Mouse (Mus musculus): ENCODE data around the gene Lrrc7.

Gene Lrrc7

DNA sequence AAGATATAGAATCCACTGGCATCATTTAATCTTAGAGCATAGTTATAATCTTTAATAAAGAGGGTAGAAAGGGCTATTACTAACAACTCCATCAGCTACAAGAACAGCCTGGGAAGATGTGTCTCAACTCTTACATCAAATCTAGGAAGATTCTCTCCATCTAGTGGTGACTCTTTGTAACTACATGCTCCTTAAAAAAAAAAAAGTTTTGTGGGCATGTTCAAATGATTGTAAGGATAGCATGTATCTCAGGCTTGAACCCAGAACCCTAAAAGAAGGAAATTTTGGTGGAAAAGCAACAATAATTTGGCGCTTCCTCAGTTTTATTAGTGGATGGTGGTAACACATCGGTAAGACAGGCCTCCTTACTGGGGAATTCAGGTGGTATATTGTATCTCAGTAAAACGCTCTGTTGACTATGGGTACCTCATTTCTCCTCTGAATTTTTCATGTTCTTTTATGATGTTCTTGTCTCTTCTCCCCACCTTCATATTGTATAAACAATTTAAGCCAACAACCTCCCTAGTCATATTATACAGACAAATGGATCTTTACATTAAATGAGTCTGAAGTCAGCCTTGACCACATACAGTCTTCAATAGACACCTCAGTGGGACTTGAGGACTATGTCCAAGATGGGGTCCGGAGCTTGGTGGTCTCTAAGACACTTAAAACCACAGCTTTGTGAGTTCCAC, 485.2 kb downstream of the Lrrc7 start:
- no peak for DNase-seq (ENCODE audit: extremely low read depth, low read depth, low spot score)

DNA sequence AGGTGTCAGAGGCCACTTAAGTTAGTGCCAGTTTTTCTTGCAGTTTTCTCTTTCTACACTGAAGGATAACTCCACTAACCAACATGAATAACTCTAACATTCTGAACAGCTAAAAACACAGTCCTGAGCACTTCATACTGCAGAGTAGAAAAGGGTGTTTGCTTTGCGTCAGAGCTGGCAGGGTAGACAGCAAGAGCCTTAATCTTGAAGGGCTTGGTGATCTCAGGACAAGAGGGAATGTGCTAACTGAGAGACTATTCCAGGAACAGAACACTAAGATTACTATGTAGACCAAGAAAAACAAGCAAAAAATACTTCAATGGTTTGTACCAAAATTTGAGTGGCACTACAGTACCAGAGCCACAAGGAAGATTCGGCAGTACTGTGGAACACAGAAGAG, 487.0 kb downstream of the Lrrc7 start:
- DNase-seq (ENCODE audit: extremely low read depth, low read depth, low spot score), result no peak

DNA sequence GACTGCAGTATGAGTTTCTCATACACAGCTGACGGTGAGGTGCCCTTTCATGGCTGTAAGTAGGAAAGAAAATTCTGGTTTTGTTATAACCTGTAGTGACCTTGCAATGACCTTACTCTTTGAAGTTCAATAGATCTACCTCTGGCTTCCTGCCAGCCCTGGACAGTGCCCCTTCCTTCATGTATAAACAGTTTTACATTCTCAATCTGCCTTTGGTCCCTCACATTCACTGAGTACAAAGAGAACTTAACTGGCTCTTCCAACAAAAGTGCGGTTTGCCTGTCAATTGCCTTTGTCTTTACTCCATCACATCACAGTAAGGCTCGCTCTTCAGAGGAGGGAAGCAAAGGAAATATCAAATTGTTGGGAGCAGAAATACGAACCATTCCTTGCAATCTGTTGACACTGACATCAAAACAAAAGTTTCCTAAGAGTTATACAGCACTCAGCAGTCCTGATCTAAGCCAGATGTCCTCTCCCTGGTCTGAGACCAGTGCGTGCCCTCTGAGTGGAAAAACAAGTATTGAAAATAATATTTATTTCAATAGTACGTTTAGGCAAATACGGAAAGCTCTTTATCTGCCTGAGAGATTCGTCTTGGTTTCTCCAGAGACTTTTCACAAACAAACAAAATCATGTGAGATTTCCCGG, 493.3 kb downstream of the Lrrc7 start:
- no peak for DNase-seq (ENCODE audit: extremely low read depth, low read depth, low spot score)

DNA sequence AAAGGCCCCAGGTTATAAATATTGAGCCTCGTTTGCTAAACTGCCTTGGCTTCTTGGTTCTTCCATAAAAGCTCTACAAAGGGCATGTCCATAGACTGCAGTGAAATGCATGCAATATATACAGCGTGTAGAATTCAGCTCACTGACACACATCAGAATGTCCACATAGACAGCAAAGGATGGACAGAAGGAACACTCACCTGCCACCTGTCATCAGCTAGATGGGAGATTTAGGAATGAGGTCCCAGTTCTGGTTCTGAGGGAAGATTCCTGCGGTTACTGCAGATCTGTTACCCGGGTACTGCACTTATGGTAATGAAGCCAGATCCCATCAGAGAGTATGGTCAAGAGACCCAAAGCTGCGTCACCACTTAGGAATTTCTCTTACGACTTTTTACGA, 494.1 kb downstream of the Lrrc7 start:
- DNase-seq (ENCODE audit: extremely low read depth, low read depth, low spot score), result no peak

DNA sequence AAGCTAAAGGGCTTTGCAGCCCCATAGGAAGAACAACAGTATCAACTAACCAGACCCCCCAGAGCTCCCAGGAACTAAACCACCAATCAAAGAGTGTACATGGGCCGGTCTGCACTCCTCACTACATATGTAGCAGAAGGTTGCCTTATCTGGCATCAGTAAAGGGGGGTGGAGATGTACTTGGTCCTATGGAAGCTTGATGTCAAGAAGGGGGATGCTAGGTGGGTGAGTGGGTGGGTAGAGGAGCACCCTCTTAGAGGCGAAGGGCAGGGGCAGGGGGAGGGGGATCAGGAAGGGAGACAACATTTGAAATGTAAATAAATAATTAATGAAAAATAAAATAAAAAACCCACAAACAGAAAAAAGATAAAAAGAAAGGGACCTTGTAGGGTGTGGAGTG, 496.8 kb downstream of the Lrrc7 start:
- no peak for DNase-seq (ENCODE audit: extremely low read depth, low read depth, low spot score)

DNA sequence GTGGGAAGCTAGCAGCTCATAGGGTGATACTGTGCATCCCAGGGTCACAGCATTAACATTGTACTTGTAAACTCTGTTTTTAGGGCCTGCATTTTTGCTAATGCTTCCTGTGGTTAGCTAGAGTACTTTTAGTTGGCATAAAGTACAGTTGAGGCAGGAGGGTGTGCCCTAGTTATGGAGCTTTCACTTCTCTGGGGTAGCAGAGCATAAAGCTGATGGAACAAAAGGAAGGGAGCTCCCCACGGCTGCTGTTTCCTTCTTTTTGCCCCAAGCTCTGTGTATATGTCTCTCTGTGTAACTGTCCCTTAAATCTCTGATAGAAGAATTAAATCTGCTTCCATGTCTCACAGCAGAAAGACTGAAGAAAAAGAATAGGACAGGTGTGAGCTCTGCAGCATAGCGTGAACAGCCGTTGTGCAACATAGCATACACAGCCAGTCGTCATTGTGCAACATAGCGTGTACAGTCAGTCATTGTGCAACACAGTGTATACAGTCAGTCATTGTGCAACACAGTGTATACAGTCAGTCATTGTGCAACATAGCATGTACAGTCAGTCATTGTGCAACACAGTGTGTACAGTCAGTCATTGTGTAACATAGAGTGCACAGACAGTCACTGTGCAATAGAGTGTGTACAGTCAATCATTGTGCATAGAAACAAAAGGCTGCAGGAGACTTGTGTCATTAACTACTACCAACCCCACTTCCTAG, 500.1 kb downstream of the Lrrc7 start:
- DNase-seq (ENCODE audit: extremely low read depth, low read depth, low spot score), result peak; percentile 19

DNA sequence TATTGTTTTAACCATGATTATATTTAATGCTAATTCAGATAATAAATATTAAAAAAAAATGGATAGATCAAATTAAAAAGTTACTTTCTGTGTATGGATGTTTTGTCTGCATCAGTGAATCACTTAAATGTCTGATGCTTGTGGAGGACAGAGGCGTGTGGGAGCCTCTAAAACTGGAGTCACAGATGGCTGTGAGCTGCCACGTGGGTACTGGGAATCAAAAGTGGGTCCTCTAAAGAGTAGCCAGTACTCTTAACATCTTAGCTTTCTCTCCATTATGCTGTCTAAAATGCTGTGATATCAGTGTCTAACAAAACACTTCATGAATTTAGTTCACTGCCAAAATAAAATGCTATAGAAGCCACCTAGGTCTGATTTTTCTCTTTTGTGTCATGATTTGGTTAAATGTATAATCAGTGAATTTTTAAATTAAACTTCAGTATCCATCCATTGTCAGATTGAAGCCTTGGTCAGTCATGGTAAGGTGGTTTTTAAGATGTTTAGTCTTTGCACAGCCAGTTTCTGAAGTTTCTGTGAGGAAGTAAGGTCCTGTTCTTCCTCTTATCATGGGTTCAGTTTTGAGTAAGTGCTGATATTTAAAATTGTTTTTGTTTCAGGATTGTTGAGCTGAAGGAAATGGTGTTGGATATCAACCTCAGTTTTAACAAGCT, 501.3 kb downstream of the Lrrc7 start:
- no peak for DNase-seq (ENCODE audit: extremely low read depth, low read depth, low spot score)

DNA sequence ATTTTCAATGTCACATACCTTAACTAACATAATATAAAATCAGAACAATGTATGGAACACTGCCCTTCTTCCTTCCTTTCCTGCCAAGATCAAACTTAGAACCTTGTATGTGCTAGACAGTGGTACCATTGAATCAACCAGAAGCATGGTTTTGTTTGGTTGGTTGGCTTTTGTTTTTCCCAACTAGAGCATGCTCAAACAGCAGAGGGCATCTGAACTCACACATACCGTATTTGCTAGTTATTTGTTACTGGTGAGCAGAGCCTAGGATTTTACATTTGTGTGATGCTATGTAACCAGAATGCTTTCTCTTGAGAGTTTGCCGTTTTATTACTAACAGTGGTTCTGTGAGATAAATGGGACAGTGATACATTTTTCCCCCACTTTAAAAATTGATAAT, 512.5 kb downstream of the Lrrc7 start:
- no peak for DNase-seq (ENCODE audit: extremely low read depth, low read depth, low spot score)

DNA sequence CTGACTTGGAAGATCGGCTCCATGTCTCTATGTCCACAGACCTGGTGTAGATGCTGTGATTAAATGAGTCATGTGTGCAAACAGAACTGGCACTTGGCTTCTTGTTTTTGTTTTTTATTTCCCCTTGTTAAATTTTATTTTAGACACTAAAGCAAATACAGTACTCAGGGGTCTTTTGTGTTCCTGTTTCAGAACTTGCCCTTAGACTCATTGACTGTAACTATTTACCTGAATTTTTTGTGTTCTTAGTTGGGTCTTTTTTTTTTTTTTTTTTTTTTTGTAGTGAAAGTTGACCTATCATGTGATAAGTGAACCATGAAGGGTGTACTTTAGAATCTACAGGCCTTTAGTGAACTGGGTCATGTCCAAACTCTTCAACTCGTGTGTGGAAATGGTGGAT, 521.3 kb downstream of the Lrrc7 start:
- no peak for DNase-seq (ENCODE audit: extremely low read depth, low read depth, low spot score)

DNA sequence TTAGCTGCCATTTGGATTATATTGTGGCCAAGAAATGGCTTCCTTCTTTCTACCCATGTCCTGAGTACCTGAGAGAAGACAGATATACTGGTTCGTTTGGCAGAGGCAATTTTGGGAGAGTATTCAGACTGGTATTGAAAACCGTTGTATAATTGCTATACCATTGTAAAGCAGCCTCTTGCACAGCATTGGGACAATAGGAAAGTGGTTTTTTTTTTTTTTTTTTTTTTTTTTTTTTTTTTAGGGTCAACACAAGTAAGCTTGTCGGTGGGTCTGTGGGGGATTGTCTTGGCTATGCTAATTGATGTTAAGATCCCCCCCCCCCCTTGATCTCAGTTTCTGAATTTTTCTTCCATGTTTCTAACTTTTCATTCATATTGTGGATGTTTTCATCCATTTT, 523.9 kb downstream of the Lrrc7 start:
- no peak for DNase-seq (ENCODE audit: extremely low read depth, low read depth, low spot score)

DNA sequence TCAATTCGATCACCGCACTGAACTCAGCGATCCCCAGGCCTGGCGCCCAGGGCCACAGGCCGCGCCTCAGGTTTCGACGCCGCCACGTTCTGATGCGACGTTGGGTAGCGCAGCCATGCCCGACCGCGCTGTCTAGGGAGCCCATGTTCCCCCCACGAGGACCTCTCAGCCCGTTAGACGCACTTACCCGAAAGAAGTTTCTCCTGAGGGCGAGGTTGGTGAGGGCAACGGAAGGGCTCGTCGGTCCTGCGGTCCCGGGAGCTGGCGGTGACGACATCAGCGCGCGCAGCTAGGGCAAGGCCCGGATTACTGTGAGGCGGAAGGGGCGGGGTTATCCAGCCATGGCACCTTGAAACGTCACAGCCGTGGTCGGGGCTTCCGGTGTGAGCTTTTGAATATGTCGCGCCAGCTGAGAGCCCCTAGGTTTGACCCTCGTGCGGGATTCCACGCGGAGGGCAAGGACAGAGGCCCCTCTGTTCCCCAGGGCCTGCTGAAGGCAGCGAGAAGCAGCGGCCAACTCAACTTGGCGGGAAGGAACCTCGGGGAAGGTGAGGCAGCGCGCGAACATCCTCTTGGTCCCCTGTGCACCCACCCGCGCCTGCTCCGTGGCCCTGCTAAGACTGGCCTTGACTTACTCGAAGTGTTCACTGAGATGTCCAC, 525.6 kb downstream of the Lrrc7 start, which contains the start of the genes Srsf11 and Lrrc40:
TSS of gene Srsf11 (minus strand) at position 311 of the 660 bp plus-strand sequence.
TSS of gene Lrrc40 (plus strand) at position 334 of the 660 bp plus-strand sequence.
- peak; percentile 45 for DNase-seq (ENCODE audit: extremely low read depth, low read depth, low spot score)

DNA sequence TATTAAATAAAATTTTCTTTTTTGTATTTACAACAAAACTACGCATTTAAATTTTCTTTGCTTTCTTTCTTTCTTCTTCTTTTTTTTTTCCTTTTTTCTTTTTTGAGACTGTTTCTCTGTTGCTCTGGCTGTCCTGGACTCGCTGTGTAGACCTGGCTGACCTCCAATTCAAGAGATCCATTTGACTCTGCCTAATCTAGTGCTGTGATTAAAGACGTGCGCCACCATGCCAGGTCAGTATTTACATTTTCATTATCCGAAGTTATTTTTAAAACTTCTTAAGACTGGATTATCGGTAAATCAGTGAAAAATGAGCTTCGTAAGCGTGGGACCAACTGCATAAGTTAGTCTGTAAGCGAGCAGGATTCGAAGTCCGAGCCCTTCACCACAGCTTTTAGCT, 526.2 kb downstream of the Lrrc7 start:
- no peak for DNase-seq (ENCODE audit: extremely low read depth, low read depth, low spot score)
